Comparison of ENCODE assay signal across 11 mouse cellular contexts in the genomic region with DNA sequence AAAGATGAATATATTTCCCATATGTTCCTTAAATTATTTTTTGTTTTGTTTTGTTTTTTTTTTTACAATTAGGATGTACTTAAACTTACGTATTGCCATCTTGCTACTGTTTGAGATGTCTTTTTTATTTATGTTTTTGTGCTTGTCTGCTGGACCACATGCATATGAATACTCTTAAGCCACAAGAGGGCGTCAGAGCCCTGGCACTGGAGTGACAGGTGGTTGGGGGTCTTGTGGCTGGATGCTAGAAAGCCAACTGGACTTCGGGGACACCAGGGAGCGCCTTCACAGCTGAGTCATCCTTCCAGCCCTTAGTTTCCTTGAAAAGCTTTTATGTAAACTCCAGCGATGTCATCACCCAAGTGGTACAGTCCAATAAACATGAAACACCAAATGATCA. TPM values are rescaled to one million over a fixed set of nuclear protein-coding genes. Genes with fewer than 3 reads are reported as not detected.
A peak's percentile ranks its signal among the peaks of the same experiment; 100 is the strongest.
DNase-seq lines count a peak whose midpoint lies in the region; ATAC-seq and TF ChIP-seq lines count a peak whose summit lies in the region.
"Had no signal": no experiment of that assay in that cellular context is flagged by ENCODE, and none has a peak within 500 bp of the region (broad histone marks: within the 10 kb centered on the region; RNA-seq: fewer than 3 reads in every experiment).

No protein-coding gene starts in this region.

- no peak overlapping the region for H3K4me2 ChIP-seq in forebrain, postnatal 0 days (ENCODE audit: low read depth)
- no peak overlapping the region for H3K4me2 ChIP-seq in lung, postnatal 0 days (replicated peaks; ENCODE audit: low read depth, low read length)
- H3K4me2 ChIP-seq in limb, embryonic 14.5 days (replicated peaks; ENCODE audit: low read depth, low read length, severe bottlenecking) = no peak overlapping the region
- H3K4me2 ChIP-seq: kidney, embryonic 15.5 days had no signal

- peaks cover 29% of the 10 kb centered on the region for H3K36me3 ChIP-seq in forebrain, postnatal 0 days (ENCODE audit: insufficient read depth)
- peaks cover 68% of the 10 kb centered on the region for H3K36me3 ChIP-seq in forebrain, embryonic 10.5 days (replicated peaks)
- 0 out of 2 replicates have a peak, but pooled peaks cover 13% of the 10 kb centered on the region for H3K36me3 ChIP-seq in lung, postnatal 0 days (ENCODE audit: insufficient read depth, low read length)
- peaks cover 87% of the 10 kb centered on the region for H3K36me3 ChIP-seq in limb, embryonic 14.5 days (ENCODE audit: control insufficient read depth, insufficient read depth, low read length)

- peak; percentile 63 for TF ChIP-seq CTCF in forebrain, postnatal 0 days (IDR thresholded peaks at IDR 0.05; ENCODE audit: low read depth)
- peak; percentile 66 for TF ChIP-seq CTCF in lung, postnatal 0 days (IDR thresholded peaks at IDR 0.05)
- TF ChIP-seq CTCF in Patski (IDR thresholded peaks at IDR 0.05) = peak; percentile 73

- 57% methylated on average over 5 of the region's 5 CpGs for WGBS in forebrain, postnatal 0 days
- WGBS in forebrain, embryonic 10.5 days = 64% methylated on average over 5 of the region's 5 CpGs
- WGBS in lung, postnatal 0 days = 50% methylated on average over 5 of the region's 5 CpGs
- 58% methylated on average over 5 of the region's 5 CpGs for WGBS in limb, embryonic 14.5 days

- H3K9ac ChIP-seq in forebrain, postnatal 0 days = no peak overlapping the region
- no peak overlapping the region for H3K9ac ChIP-seq in lung, postnatal 0 days (replicated peaks; ENCODE audit: low read depth)
- no peak overlapping the region for H3K9ac ChIP-seq in limb, embryonic 14.5 days (ENCODE audit: low read depth, low read length, severe bottlenecking)
- H3K9ac ChIP-seq: kidney, embryonic 15.5 days had no signal

- no peaks in the 10 kb centered on the region for H3K4me1 ChIP-seq in forebrain, postnatal 0 days (ENCODE audit: insufficient read depth)
- peaks cover 23% of the 10 kb centered on the region for H3K4me1 ChIP-seq in forebrain, embryonic 10.5 days
- H3K4me1 ChIP-seq in lung, postnatal 0 days (ENCODE audit: insufficient read depth, low read depth, low read length) = no peaks in the 10 kb centered on the region
- H3K4me1 ChIP-seq in limb, embryonic 14.5 days (ENCODE audit: control insufficient read depth, insufficient read depth, low read length) = peaks cover 4% of the 10 kb centered on the region; the same call in 1 of the 2 replicates

- TF ChIP-seq POLR2A in limb, embryonic 14.5 days (IDR thresholded peaks at IDR 0.05; ENCODE audit: borderline replicate concordance, extremely low read depth, insufficient read depth, insufficient read length) = no peak

- H3K27me3 ChIP-seq in forebrain, postnatal 0 days (ENCODE audit: insufficient read depth, low read length) = no peaks in the 10 kb centered on the region
- H3K27me3 ChIP-seq in forebrain, embryonic 10.5 days (ENCODE audit: poor library complexity, severe bottlenecking) = no peaks in the 10 kb centered on the region
- no peaks in the 10 kb centered on the region for H3K27me3 ChIP-seq in lung, postnatal 0 days (replicated peaks; ENCODE audit: insufficient read depth, low read length)
- H3K27me3 ChIP-seq in Patski = no peaks in the 10 kb centered on the region
- no peaks in the 10 kb centered on the region for H3K27me3 ChIP-seq in limb, embryonic 14.5 days (ENCODE audit: control insufficient read depth, insufficient read depth, low read length)
- H3K27me3 ChIP-seq: kidney, embryonic 15.5 days had no signal

- ATAC-seq in forebrain, postnatal 0 days = no peak
- no peak for ATAC-seq in lung, postnatal 0 days
- no peak for ATAC-seq in Patski
- ATAC-seq in limb, embryonic 14.5 days (ENCODE audit: low FRiP score, low read depth) = 0 out of 2 replicates have a peak, but pooled peaks have one; percentile 44

- in situ Hi-C loops in Patski (cut with MboI; ENCODE audit: low pct_unique_long_range_greater_than_20kb) = no loop called here

- CTCF ChIA-PET in Patski (lab: Charles Lee) = interaction anchor here (0.6 to 6.0 kb wide), 12 partner anchors 8 to 231 kb away, joined by 3 to 59 read pairs (median 4); no protein-coding TSS in a partner anchor

- DNase-seq in forebrain, postnatal 0 days = peak; percentile 13
- no peak for DNase-seq in forebrain, embryonic 10.5 days (ENCODE audit: extremely low spot score, low spot score)
- no peak for DNase-seq in lung, postnatal 0 days (ENCODE audit: low spot score)
- no peak for DNase-seq in lung, postnatal 4 days
- DNase-seq in Patski (ENCODE audit: low read depth, low spot score) = no peak
- DNase-seq in limb, embryonic 14.5 days (ENCODE audit: low spot score) = peak; percentile 50
- DNase-seq in adrenal gland, adult 18-20 months (ENCODE audit: low spot score in 2 of 2) = no peak
- DNase-seq in c-Kit-positive CD71-positive TER-119-positive erythroid progenitor cells, embryonic 14.5 days (ENCODE audit: low spot score) = no peak
- DNase-seq: gastrocnemius, postnatal 10 days had no signal

- H3K27ac ChIP-seq in forebrain, postnatal 0 days (ENCODE audit: low read depth, low read length) = no peak overlapping the region
- no peak overlapping the region for H3K27ac ChIP-seq in forebrain, embryonic 10.5 days
- no peak overlapping the region for H3K27ac ChIP-seq in lung, postnatal 0 days (ENCODE audit: low read length)
- no peak overlapping the region for H3K27ac ChIP-seq in limb, embryonic 14.5 days (replicated peaks; ENCODE audit: low read depth, low read length)
- H3K27ac ChIP-seq: kidney, embryonic 15.5 days; macrophage had no signal

- POLR2A ChIA-PET in Patski (lab: Charles Lee) = interaction anchor here (0.7 to 1.0 kb wide), 2 partner anchors 88 kb away, joined by 3 read pairs; no protein-coding TSS in a partner anchor

- no peaks in the 10 kb centered on the region for H3K9me3 ChIP-seq in forebrain, postnatal 0 days (ENCODE audit: low read length)
- H3K9me3 ChIP-seq in forebrain, embryonic 10.5 days = no peaks in the 10 kb centered on the region
- H3K9me3 ChIP-seq in lung, postnatal 0 days (ENCODE audit: low read length) = no peaks in the 10 kb centered on the region
- no peaks in the 10 kb centered on the region for H3K9me3 ChIP-seq in limb, embryonic 14.5 days (ENCODE audit: control insufficient read depth, low read length)
- H3K9me3 ChIP-seq: kidney, embryonic 15.5 days had no signal

- TF ChIP-seq EP300 in lung, postnatal 0 days (IDR thresholded peaks at IDR 0.05) = no peak

- no peak overlapping the region for H3K4me3 ChIP-seq in forebrain, postnatal 0 days (ENCODE audit: low read depth, low read length)
- no peak overlapping the region for H3K4me3 ChIP-seq in forebrain, embryonic 10.5 days
- H3K4me3 ChIP-seq in lung, postnatal 0 days (ENCODE audit: low read depth, low read length) = no peak overlapping the region
- no peak overlapping the region for H3K4me3 ChIP-seq in limb, embryonic 14.5 days (replicated peaks; ENCODE audit: low read length)
- H3K4me3 ChIP-seq: kidney, embryonic 15.5 days had no signal

RNA-seq across cellular contexts. Expression of gene Ccdc186, which starts 13.2 kb away (rescaled TPM):
- 20.9 and 21.2 TPM in 2 replicates for total RNA-seq in forebrain, postnatal 0 days (2014; rRNA removed)
- polyA plus RNA-seq in forebrain, postnatal 0 days (2015; fragmentation: Nextera tagmentation; extraction: Ambion mirVana) = 15.7 and 20.2 TPM in 2 replicates
- 14.2 and 14.4 TPM in 2 replicates for polyA plus RNA-seq in forebrain, embryonic 10.5 days (2016; fragmentation: Nextera tagmentation; extraction: Ambion mirVana)
- polyA plus RNA-seq in lung, postnatal 0 days (2015; fragmentation: Nextera tagmentation; extraction: Ambion mirVana) = 27.9 and 29.1 TPM in 2 replicates
- polyA plus RNA-seq in Patski (2021) = 33.0 TPM
- polyA plus RNA-seq in limb, embryonic 14.5 days (2012; rRNA removed) = 15.4 and 16.0 TPM in 2 replicates
- polyA plus RNA-seq in limb, embryonic 14.5 days (2014; fragmentation: Nextera tagmentation; extraction: Ambion mirVana) = 23.4 and 24.0 TPM in 2 replicates
- total RNA-seq in adrenal gland, adult 18-20 months (2021) = 10 to 100 TPM; 28.7 to 30.8 TPM

RNA-seq across cellular contexts. Expression of gene Tdrd1, which starts 17.2 kb away (rescaled TPM):
- 0.69 and 1.7 TPM in 2 replicates for total RNA-seq in forebrain, postnatal 0 days (2014; rRNA removed)
- 0.50 and 0.77 TPM in 2 replicates for polyA plus RNA-seq in forebrain, postnatal 0 days (2015; fragmentation: Nextera tagmentation; extraction: Ambion mirVana)
- 0.48 and 0.49 TPM in 2 replicates for polyA plus RNA-seq in forebrain, embryonic 10.5 days (2016; fragmentation: Nextera tagmentation; extraction: Ambion mirVana)
- polyA plus RNA-seq in lung, postnatal 0 days (2015; fragmentation: Nextera tagmentation; extraction: Ambion mirVana) = not detected in 2 replicates
- polyA plus RNA-seq in Patski (2021) = 0.01 TPM
- 2.6 and 3.3 TPM in 2 replicates for polyA plus RNA-seq in limb, embryonic 14.5 days (2012; rRNA removed)
- 2.2 and 3.9 TPM in 2 replicates for polyA plus RNA-seq in limb, embryonic 14.5 days (2014; fragmentation: Nextera tagmentation; extraction: Ambion mirVana)
- total RNA-seq in adrenal gland, adult 18-20 months (2021) = under 1 TPM; 0.16 to 0.17 TPM
- total RNA-seq: gastrocnemius, postnatal 10 days had no signal
- polyA plus RNA-seq: macrophage had no signal

Comparison
In these comparisons a context has a peak if more than half of its experiments do, and no peak if none do; other contexts are left out.
1. DNase-seq: peak in forebrain, postnatal 0 days (single experiment) and limb, embryonic 14.5 days (single experiment); none in forebrain, embryonic 10.5 days (single experiment), lung, postnatal 0 days (single experiment), lung, postnatal 4 days (0 of 2), Patski (single experiment), adrenal gland, adult 18-20 months (0 of 2) and c-Kit-positive CD71-positive TER-119-positive erythroid progenitor cells, embryonic 14.5 days (single experiment).
2. Peak in every context shown above with its lines, with median percentiles within 50 percentile points of each other: CTCF ChIP-seq.